Mouse (Mus musculus) cortical plate, adult 2 months (tissue): ENCODE results near the gene Sptbn1.

Experiments
- CTCF ChIP-seq: fragments of 200-500 bp; IDR thresholded peaks from 2 replicates; pipeline ENCODE4 v1.5.1; 2011; ENCODE audit warnings: mild to moderate bottlenecking, control low read depth, low read length; ENCODE audit not compliant: insufficient read depth; ENCODE audit errors: extremely low read depth
- POLR2A ChIP-seq: fragments of 200-500 bp; IDR thresholded peaks from 2 replicates; pipeline ENCODE4 v1.6.1; 2011; ENCODE audit warnings: mild to moderate bottlenecking, low read length, control low read depth; ENCODE audit not compliant: insufficient read depth; ENCODE audit errors: extremely low read depth

DNA sequence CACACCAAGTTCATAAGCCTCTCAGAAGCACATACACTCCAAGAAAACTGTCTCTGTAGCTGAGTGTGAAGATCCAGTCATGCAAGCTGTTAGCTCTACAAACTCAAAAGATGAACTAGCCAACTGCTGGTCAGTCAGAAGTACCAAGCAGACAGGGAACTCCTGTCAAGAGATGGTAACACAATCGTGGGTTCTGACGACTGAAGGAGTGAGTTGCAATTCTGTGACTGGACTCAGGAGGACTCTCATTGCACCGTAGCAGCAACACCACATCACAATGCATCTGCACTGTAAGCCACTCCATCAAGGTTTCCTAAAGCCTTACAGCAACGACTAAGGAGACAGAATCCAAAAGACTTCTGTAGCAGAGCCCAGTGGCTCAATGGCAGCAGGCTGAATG lies 104.9 kb downstream of the Sptbn1 start:
- TF ChIP-seq CTCF (no peak), POLR2A (no peak)
